Mouse (Mus musculus) olfactory bulb, adult 2 months (tissue): ENCODE data around the gene Dnttip1. TPM values are rescaled to one million over a fixed set of nuclear protein-coding genes. Genes with fewer than 3 reads are reported as not detected.

ENCODE experiments used
- H3K27ac ChIP-seq: fragments of 200-500 bp; 2 replicates; pipeline ENCODE4 v1.5.1; 2012; ENCODE audit warnings: low read depth, low read length; ENCODE audit not compliant: insufficient read depth
- H3K4me1 ChIP-seq: fragments of 200-500 bp; 2 replicates; pipeline ENCODE4 v1.6.1; 2012; ENCODE audit warnings: low read length; ENCODE audit not compliant: control insufficient read depth, insufficient read depth
- H3K4me3 ChIP-seq: fragments of 200-500 bp; 2 replicates; pipeline ENCODE4 v1.5.1; 2012; ENCODE audit warnings: mild to moderate bottlenecking, low read depth, low read length, moderate library complexity; ENCODE audit not compliant: insufficient read depth
- CTCF ChIP-seq: fragments of 200-500 bp; IDR thresholded peaks from 2 replicates; pipeline ENCODE4 v1.5.1; 2012; ENCODE audit warnings: low read depth, mild to moderate bottlenecking, low read length, moderate library complexity; ENCODE audit not compliant: insufficient read depth
- POLR2A ChIP-seq: fragments of 200-500 bp; IDR thresholded peaks from 2 replicates; pipeline ENCODE4 v1.6.1; 2012; ENCODE audit warnings: mild to moderate bottlenecking, low read depth, low read length, moderate library complexity; ENCODE audit not compliant: insufficient read depth
- WGBS: fragments of 180-500 bp; shearing (Covaris S2); methylation state at CpG from one replicate; pipeline ENCODE4 v1.1.7; 2018; 5-methylcytosine and 5-hydroxymethylcytosine counted together
- polyA plus RNA-seq: library from polyadenylated mRNA; stranded (reverse); fragments of >200 nt; gene quantifications from 2 replicates; pipeline ENCODE4 v1.2.4, GENCODE M21; 2012; ENCODE audit warnings: low replicate concordance; ENCODE audit not compliant: missing spikeins, insufficient read depth, insufficient read length

The Dnttip1 gene
- polyA plus RNA-seq, 1 experiment: not detected

DNA sequence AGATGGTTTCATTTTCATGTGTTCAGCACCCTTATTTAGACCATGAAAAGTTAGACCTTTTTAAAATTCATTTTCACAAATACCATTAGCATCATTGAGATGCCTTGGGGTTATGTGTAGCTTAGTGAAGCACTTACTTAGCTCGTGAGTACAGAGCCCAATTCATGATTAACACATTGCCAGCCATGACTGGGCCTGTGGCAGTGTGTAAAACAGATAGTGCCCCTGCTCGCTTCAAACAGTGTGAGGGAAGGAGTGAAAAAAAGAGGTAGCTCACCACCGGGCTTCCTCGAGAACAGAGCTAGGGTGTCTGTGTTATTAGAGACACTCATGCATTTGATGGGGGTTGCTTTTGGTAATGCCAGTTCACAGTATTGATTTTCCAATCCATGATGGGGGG is 2.4 kb downstream of the Dnttip1 start:
- Histone ChIP-seq H3K27ac (no peak overlapping the region), H3K4me1 (peaks cover 7% of the 10 kb centered on the region), H3K4me3 (no peak overlapping the region)
- WGBS: 76% methylated on average over 4 of the region's 4 CpGs
- TF ChIP-seq CTCF: no peak
- TF ChIP-seq POLR2A: no peak

GRCm38 (mm10) chr2:164748991-164749390 is 3.2 kb downstream of the Dnttip1 start:
- no peak for TF ChIP-seq CTCF
- no peak for TF ChIP-seq POLR2A
- 75% methylated on average over 6 of the region's 6 CpGs for WGBS
- Histone ChIP-seq H3K4me3 (no peak overlapping the region), H3K27ac (no peak overlapping the region), H3K4me1 (peaks cover 7% of the 10 kb centered on the region)

GRCm38 (mm10) chr2:164752454-164752853 is 6.7 kb downstream of the Dnttip1 start:
- no peak overlapping the region for H3K27ac ChIP-seq
- H3K4me1 ChIP-seq: 0 out of 2 replicates have a peak, but pooled peaks cover 1% of the 10 kb centered on the region
- no peak for TF ChIP-seq CTCF
- no peak for TF ChIP-seq POLR2A
- no peak overlapping the region for H3K4me3 ChIP-seq
- 92% methylated on average over 2 of the region's 2 CpGs for WGBS

GRCm38 (mm10) chr2:164754105-164754504 is 8.3 kb downstream of the Dnttip1 start:
- Histone ChIP-seq H3K4me1 (no peaks in the 10 kb centered on the region), H3K4me3 (no peak overlapping the region), H3K27ac (no peak overlapping the region)
- WGBS: 90% methylated on average over 11 of the region's 11 CpGs
- TF ChIP-seq POLR2A (no peak), CTCF (no peak)

GRCm38 (mm10) chr2:164754800-164755199 is 9.0 kb downstream of the Dnttip1 start:
- TF ChIP-seq POLR2A: no peak
- no peak for TF ChIP-seq CTCF
- H3K4me3 ChIP-seq: no peak overlapping the region
- H3K4me1 ChIP-seq: no peaks in the 10 kb centered on the region
- H3K27ac ChIP-seq: no peak overlapping the region
- WGBS: 73% methylated on average over 2 of the region's 2 CpGs

GRCm38 (mm10) chr2:164757841-164758240 is 12.1 kb downstream of the Dnttip1 start:
- Histone ChIP-seq H3K27ac (no peak overlapping the region), H3K4me1 (no peaks in the 10 kb centered on the region), H3K4me3 (no peak overlapping the region)
- WGBS: 94% methylated on average over 11 of the region's 11 CpGs
- TF ChIP-seq CTCF (no peak), POLR2A (no peak)

DNA sequence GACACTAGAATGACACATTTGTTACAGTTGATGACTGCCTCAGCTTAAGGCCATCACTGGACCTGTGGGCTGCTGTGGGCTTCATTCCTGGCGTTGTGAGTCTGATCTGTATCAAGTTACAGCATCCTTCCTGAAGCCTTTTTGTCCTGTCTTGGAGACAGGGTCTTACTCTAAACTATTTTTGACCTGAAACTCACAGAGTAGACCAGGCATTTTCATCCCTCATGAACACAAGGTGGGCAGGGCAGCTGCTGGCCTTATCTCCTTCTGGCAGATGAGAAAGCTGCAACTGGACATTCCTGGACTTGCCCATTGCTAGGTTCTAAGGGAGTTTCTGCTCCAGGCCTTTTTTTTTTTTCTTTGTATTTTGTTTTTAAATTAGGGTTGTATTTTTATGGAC is 12.9 kb downstream of the Dnttip1 start:
- H3K4me1 ChIP-seq: no peaks in the 10 kb centered on the region
- no peak overlapping the region for H3K4me3 ChIP-seq
- 82% methylated on average over 1 of the region's 1 CpGs for WGBS
- TF ChIP-seq POLR2A: no peak
- H3K27ac ChIP-seq: no peak overlapping the region

GRCm38 (mm10) chr2:164760059-164760833 is 14.5 kb downstream of the Dnttip1 start:
- Histone ChIP-seq H3K27ac (no peak overlapping the region), H3K4me1 (no peaks in the 10 kb centered on the region), H3K4me3 (no peak overlapping the region)
- TF ChIP-seq POLR2A (no peak), CTCF (no peak)
- 88% methylated on average over 4 of the region's 4 CpGs for WGBS

GRCm38 (mm10) chr2:164761502-164761901 is 15.7 kb downstream of the Dnttip1 start:
- no peak overlapping the region for H3K4me3 ChIP-seq
- 92% methylated on average over 2 of the region's 2 CpGs for WGBS
- H3K4me1 ChIP-seq: no peaks in the 10 kb centered on the region
- no peak overlapping the region for H3K27ac ChIP-seq
- TF ChIP-seq POLR2A: no peak
- TF ChIP-seq CTCF: no peak

DNA sequence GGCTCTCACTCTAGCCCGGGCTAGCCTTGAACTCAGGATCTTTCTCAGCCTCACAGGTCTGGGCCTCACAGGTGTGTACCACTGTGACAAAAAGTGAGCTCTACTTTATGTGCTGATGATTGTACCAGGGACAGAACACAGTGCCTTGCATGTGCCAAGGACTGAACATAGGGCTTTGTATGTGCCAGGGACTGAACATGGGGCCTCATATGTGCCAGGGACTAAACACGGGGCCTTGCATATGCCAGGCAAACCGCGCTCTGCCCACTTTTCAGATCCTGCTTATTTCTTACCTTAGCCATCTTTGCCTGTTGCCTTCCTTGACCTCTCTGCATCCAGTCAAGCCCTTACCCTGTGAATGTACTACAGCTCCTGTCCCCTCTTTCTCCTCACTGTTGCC is 16.2 kb downstream of the Dnttip1 start:
- TF ChIP-seq POLR2A (no peak), CTCF (no peak)

More for the DNA sequence above, 16.2 kb downstream of the Dnttip1 start:
- H3K27ac ChIP-seq: no peak overlapping the region
- no peaks in the 10 kb centered on the region for H3K4me1 ChIP-seq
- H3K4me3 ChIP-seq: no peak overlapping the region
- WGBS: 98% methylated on average over 4 of the region's 4 CpGs
